Mouse (Mus musculus) small intestine, adult 2 months (tissue): ENCODE results near the gene Ptpn14.

Source experiments
- CTCF ChIP-seq: fragments of 200-500 bp; IDR thresholded peaks from 2 replicates; pipeline ENCODE4 v1.5.1; 2012; ENCODE audit warnings: low read depth, mild to moderate bottlenecking, control low read depth, inconsistent platforms, low read length, moderate library complexity, mixed read lengths; ENCODE audit not compliant: insufficient replicate concordance, insufficient read length; ENCODE audit errors: extremely low read depth
- POLR2A ChIP-seq: fragments of 200-500 bp; IDR thresholded peaks from 2 replicates; pipeline ENCODE4 v1.6.1; 2012; ENCODE audit warnings: low read depth, mild to moderate bottlenecking, control low read depth, inconsistent platforms, low read length, moderate library complexity

GRCm38 (mm10) chr1:189727346-189727883 lies 653 bp upstream of the Ptpn14 start:
- no peak for TF ChIP-seq CTCF
- no peak for TF ChIP-seq POLR2A
